In the genomic region with DNA sequence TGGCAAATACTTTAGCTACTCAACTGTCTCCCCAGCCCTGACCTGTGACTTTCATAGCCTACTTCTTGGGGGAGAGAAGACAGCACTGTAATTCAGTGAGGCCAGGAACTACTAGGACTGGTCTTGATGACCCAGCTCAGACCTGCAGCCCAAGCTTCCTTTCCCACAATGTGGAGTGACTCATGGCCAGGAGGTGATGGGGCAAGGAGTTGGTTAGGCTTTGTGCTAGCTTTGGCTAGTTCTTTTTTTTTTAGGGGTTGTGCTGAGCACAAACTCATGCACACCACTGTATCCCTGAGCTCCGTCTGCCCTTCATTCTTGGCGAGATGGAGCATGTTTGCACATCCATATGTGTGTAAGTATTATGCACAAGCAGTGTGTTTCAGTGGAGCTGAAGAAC, we compare ENCODE assay signal across 32 mouse cellular contexts. TPM values are rescaled to one million over a fixed set of nuclear protein-coding genes. Genes with fewer than 3 reads are reported as not detected.
A peak's percentile ranks its signal among the peaks of the same experiment; 100 is the strongest.
DNase-seq lines count a peak whose midpoint lies in the region; TF ChIP-seq lines count a peak whose summit lies in the region.
"Had no signal": no experiment of that assay in that cellular context is flagged by ENCODE, and none has a peak within 500 bp of the region (broad histone marks: within the 10 kb centered on the region; RNA-seq: fewer than 3 reads in every experiment).

No protein-coding gene starts in this region.

- H3K36me3 ChIP-seq in heart, adult 2 months (ENCODE audit: control insufficient read depth, insufficient read depth, low read length), result no peaks in the 10 kb centered on the region
- H3K36me3 ChIP-seq: embryonic facial prominence, embryonic 13.5 days; embryonic facial prominence, embryonic 15.5 days; forebrain, embryonic 15.5 days had no signal

- H3K4me3 ChIP-seq in heart, adult 2 months, result no peak overlapping the region
- peak overlapping the region; percentile 96 for H3K4me3 ChIP-seq in left cerebral cortex, adult 2 months
- H3K4me3 ChIP-seq: embryonic facial prominence, embryonic 13.5 days; embryonic facial prominence, embryonic 15.5 days; erythroblast, embryonic 14.5 days; forebrain, embryonic 13.5 days; forebrain, embryonic 15.5 days had no signal

- no peak overlapping the region for H3K9ac ChIP-seq in heart, adult 2 months (ENCODE audit: low read depth, low read length)
- H3K9ac ChIP-seq: embryonic facial prominence, embryonic 13.5 days; embryonic facial prominence, embryonic 15.5 days; forebrain, embryonic 13.5 days; forebrain, embryonic 15.5 days; forebrain, postnatal 0 days had no signal

- TF ChIP-seq POLR2A in heart, adult 2 months (IDR thresholded peaks at IDR 0.05; ENCODE audit: insufficient read depth, low read depth, low read length), result no peak

- WGBS in heart, adult 2 months, result 83% methylated on average over 2 of the region's 2 CpGs

- peaks cover 13% of the 10 kb centered on the region for H3K4me1 ChIP-seq in heart, adult 2 months (ENCODE audit: control insufficient read depth, insufficient read depth, low read length)

- no peak overlapping the region for H3K27ac ChIP-seq in heart, adult 2 months
- H3K27ac ChIP-seq in left cerebral cortex, adult 2 months, result no peak overlapping the region
- H3K27ac ChIP-seq: embryonic facial prominence, embryonic 13.5 days; embryonic facial prominence, embryonic 15.5 days; forebrain, embryonic 13.5 days; forebrain, embryonic 15.5 days had no signal

- peak; percentile 62 for DNase-seq in heart, adult 11 months
- no peak for DNase-seq in heart, adult 2 months
- DNase-seq in left cerebral cortex, adult 2 months (ENCODE audit: extremely low spot score in 1 of 2, low spot score in 2 of 2), result no peak
- DNase-seq in left cerebral cortex, adult 18-20 months (ENCODE audit: low spot score in 2 of 2), result no peak
- peak; percentile 61 for DNase-seq in NIH3T3 (ENCODE audit: low read depth)
- DNase-seq in fibroblast of lung, adult 2 months (ENCODE audit: low read depth), result peak; percentile 69
- no peak for DNase-seq in B cell, adult 2 months
- no peak for DNase-seq in gastrocnemius, postnatal 14 days
- DNase-seq: adrenal gland, adult 2 months; adrenal gland, postnatal 10 days; adrenal gland, postnatal 25 days; cerebellum, adult 11 months; cerebellum, adult 18-20 months; cerebellum, adult 8-10 months; cerebellum, adult 9-11 months; cerebellum, postnatal 14 days; cerebellum, postnatal 36 days; embryo, embryonic 11 days; forebrain, postnatal 0 days had no signal

- no peaks in the 10 kb centered on the region for H3K27me3 ChIP-seq in heart, adult 2 months (ENCODE audit: control insufficient read depth, insufficient read depth, low read length)
- H3K27me3 ChIP-seq: forebrain, embryonic 15.5 days; Patski had no signal

- intact Hi-C loops in heart, adult 2 months (cut with DNase I), result no loop called here
- intact Hi-C loops in left cerebral cortex, adult 2 months (cut with DNase I), result no loop called here
- intact Hi-C loops in gastrocnemius, postnatal 14 days (cut with DNase I; ENCODE audit: low total_unique reads), result no loop called here

- no peak for TF ChIP-seq CTCF in heart, adult 2 months (IDR thresholded peaks at IDR 0.05)
- no peak for TF ChIP-seq CTCF in left cerebral cortex, adult 2 months (IDR thresholded peaks at IDR 0.05)

- no peaks in the 10 kb centered on the region for H3K79me2 ChIP-seq in heart, adult 2 months (replicated peaks; ENCODE audit: control insufficient read depth, insufficient read depth, low read length)

- no peak for TF ChIP-seq EP300 in heart, adult 2 months (IDR thresholded peaks at IDR 0.05; ENCODE audit: insufficient read depth, low read depth, low read length)

RNA-seq across cellular contexts. Expression of a gene that starts 4.5 kb away (rescaled TPM):
- total RNA-seq in heart, adult 2 months (2021), result 1 to 10 TPM; 5.1 to 5.4 TPM
- polyA plus RNA-seq in heart, adult 2 months (2012; rRNA removed), result 11.3 and 12.0 TPM in 2 replicates
- total RNA-seq in left cerebral cortex, adult 2 months (2021), result 100 to 1,000 TPM; 658 to 661 TPM
- total RNA-seq in left cerebral cortex, adult 18-20 months (2021), result 100 to 1,000 TPM; 569 to 570 TPM
- total RNA-seq in gastrocnemius, postnatal 14 days (2021), result under 1 TPM; 0.82 to 0.96 TPM
- total RNA-seq: common myeloid progenitor, adult 5-6 weeks; MEL had no signal
- polyA plus RNA-seq: activated CD4-positive, CD25-positive, alpha-beta regulatory T cell, adult 4 months had no signal

RNA-seq across cellular contexts. Expression of a gene that starts 31.0 kb away (rescaled TPM):
- not detected for total RNA-seq in heart, adult 2 months (2021)
- polyA plus RNA-seq in heart, adult 2 months (2012; rRNA removed), result 0.14 and 0.41 TPM in 2 replicates
- total RNA-seq in left cerebral cortex, adult 2 months (2021), result under 1 TPM in 1 of 2 experiments, not detected in 1; 0.14 TPM
- not detected for total RNA-seq in left cerebral cortex, adult 18-20 months (2021)
- total RNA-seq in gastrocnemius, postnatal 14 days (2021), result not detected
- total RNA-seq: adrenal gland, adult 2 months; adrenal gland, postnatal 25 days; common myeloid progenitor, adult 5-6 weeks; forebrain, postnatal 0 days; MEL had no signal
- polyA plus RNA-seq: C2C12; embryonic facial prominence, embryonic 11.5 days; embryonic facial prominence, embryonic 13.5 days; embryonic facial prominence, embryonic 15.5 days; forebrain, embryonic 11.5 days; forebrain, embryonic 13.5 days; forebrain, embryonic 15.5 days; Patski had no signal

RNA-seq across cellular contexts. Expression of a gene that starts 33.9 kb away (rescaled TPM):
- total RNA-seq in heart, adult 2 months (2021), result not detected
- 0.62 TPM in 1 of 2 replicates, not detected in the other for polyA plus RNA-seq in heart, adult 2 months (2012; rRNA removed)
- total RNA-seq in left cerebral cortex, adult 2 months (2021), result 1 to 10 TPM; 4.6 to 7.9 TPM
- 1 to 10 TPM; 8.3 to 9.2 TPM for total RNA-seq in left cerebral cortex, adult 18-20 months (2021)
- not detected for total RNA-seq in gastrocnemius, postnatal 14 days (2021)
- total RNA-seq: forebrain, postnatal 0 days; MEL had no signal
- polyA plus RNA-seq: adrenal gland, adult 2 months; brain, embryonic 14.5 days; embryonic facial prominence, embryonic 11.5 days; embryonic facial prominence, embryonic 13.5 days; embryonic facial prominence, embryonic 15.5 days; erythroblast, embryonic 14.5 days; forebrain, embryonic 11.5 days; forebrain, embryonic 13.5 days had no signal

Comparison
In these comparisons a context has a peak if more than half of its experiments do, and no peak if none do; other contexts are left out.
1. DNase-seq: peak in heart, adult 11 months (single experiment), NIH3T3 (single experiment) and fibroblast of lung, adult 2 months (single experiment); none in heart, adult 2 months (0 of 2), left cerebral cortex, adult 2 months (0 of 2), left cerebral cortex, adult 18-20 months (0 of 2), B cell, adult 2 months (0 of 2) and gastrocnemius, postnatal 14 days (single experiment).
2. RNA of a gene that starts 4.5 kb away (total RNA-seq): 658 to 661 TPM in left cerebral cortex, adult 2 months and 569 to 570 TPM in left cerebral cortex, adult 18-20 months; 5.1 to 5.4 TPM in heart, adult 2 months and 0.82 to 0.96 TPM in gastrocnemius, postnatal 14 days; every median in the first group is over 10 times any median in the second.
3. RNA of a gene that starts 33.9 kb away (total RNA-seq): 8.3 to 9.2 TPM in left cerebral cortex, adult 18-20 months and 4.6 to 7.9 TPM in left cerebral cortex, adult 2 months; not detected in heart, adult 2 months and not detected in gastrocnemius, postnatal 14 days; every median in the first group is over 4 times any median in the second.